Mouse (Mus musculus) megakaryocyte-erythroid progenitor cell, adult 5 weeks (primary cell): Measurements from ENCODE around the gene Adh5. TPM values are rescaled to one million over a fixed set of nuclear protein-coding genes. Genes with fewer than 3 reads are reported as not detected.

Experiments used
- polyA plus RNA-seq: library from polyadenylated mRNA; stranded (reverse); fragments of >175 nt; gene quantifications from 2 replicates; pipeline ENCODE4 v1.2.3, GENCODE M21; 2012

Adh5 gene
- polyA plus RNA-seq, result 20.0 and 20.1 TPM in 2 replicates

GRCm38 (mm10) chr3:138442612-138443464 is at the start of gene Adh5:
Adh5 (plus strand) TSS chr3:138443093.

DNA sequence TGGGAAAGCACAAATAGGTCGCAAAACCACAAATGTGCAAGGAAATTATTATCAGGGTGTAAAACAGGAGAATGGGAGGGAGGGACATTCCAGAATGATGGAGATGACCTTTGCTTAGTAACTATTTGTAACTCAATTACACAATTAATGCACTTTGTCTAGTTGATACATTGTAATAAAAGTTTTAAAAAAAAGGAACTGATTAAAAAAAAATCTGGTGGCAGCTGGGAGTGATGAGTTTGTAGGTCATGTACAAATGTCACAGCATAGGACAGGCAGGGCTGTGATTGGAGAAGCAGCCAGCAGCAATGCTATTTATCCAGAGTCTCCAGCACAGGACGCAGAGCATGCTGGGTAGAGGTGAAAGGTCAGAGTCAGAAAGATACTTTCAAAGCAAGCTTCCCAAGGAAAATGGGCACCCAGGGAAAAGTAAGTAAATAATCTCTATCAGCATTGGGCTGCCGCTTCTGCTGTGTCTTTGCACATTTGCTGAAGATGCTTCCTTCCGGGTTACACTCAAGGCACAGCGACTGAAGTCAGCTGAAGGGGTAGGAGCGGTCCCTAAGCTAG is 27.7 kb upstream of the Adh5 start, which contains the start of gene Adh4:
Adh4 (plus strand) TSS at position 346 of the 570 bp plus-strand sequence.

DNA sequence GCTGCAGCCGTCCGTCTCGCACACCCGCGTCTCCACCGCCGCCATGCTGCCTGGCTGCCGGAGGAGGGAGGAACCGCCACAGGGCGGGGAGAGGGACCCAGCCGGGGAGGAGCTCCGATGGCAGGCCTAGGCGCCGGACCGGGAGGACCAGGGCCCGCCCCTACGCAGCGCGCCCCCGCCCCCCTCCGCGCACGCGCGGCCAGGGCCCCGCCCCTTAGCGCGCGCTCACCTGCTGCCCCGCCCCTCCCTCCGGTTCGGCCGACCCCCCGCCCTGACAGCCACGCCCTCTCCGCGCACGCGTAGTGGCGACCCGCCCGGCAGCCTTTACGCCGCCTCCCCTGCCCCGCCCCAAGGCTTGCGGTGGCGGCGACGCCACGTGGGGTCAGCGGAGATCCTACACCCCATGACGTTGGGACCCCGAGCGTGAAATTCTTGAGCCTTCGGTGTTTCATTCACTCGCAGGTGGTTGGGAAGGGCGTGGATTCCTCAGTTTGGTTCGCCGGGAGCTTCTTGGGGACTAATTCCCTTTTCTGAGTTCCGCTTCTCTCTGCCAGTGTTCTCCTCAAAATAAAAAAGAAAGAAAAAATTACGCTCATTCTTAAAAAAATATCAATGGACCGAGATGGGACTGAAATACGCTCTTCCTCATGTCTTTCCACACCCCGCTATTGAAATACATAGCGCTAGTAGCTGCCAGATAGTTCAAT is 46.6 kb downstream of the Adh5 start, which contains the start of gene Metap1:
Metap1 (minus strand) TSS at position 189 of the 707 bp plus-strand sequence.

Other genes starting within 250 kb of the Adh5 start
- gene 4930579F01Rik, start 249.3 kb upstream of the Adh5 start, polyA plus RNA-seq, result not detected in 2 replicates
- not detected in 2 replicates for gene Adh7, start 225.3 kb upstream of the Adh5 start, polyA plus RNA-seq
- gene Adh1, start 182.1 kb upstream of the Adh5 start, polyA plus RNA-seq, result 0.14 TPM in 1 of 2 replicates, not detected in the other
- not detected in 2 replicates for gene Adh6a, start 129.8 kb upstream of the Adh5 start, polyA plus RNA-seq
- gene Adh6b, start 101.3 kb upstream of the Adh5 start, polyA plus RNA-seq, result not detected in 2 replicates
- gene Adh4, start 27.6 kb upstream of the Adh5 start, polyA plus RNA-seq, result not detected in 2 replicates
- 17.7 and 18.4 TPM in 2 replicates for gene Metap1, start 46.4 kb downstream of the Adh5 start, polyA plus RNA-seq
- 12.5 and 22.6 TPM in 2 replicates for gene Eif4e, start 83.1 kb downstream of the Adh5 start, polyA plus RNA-seq